Mouse (Mus musculus): ENCODE measurements around the gene Hoxa11. TPM values are rescaled to one million over a fixed set of nuclear protein-coding genes. Genes with fewer than 3 reads are reported as not detected.

Hoxa11 gene
- total and polyA plus RNA-seq, 2 experiments = not detected

- TF ChIP-seq CTCF (IDR thresholded peaks at IDR 0.05; ENCODE audit: low read depth, low read length) (no peak), POLR2A (IDR thresholded peaks at IDR 0.05; ENCODE audit: extremely low read depth, insufficient read depth, low read length) (no peak)
- Histone ChIP-seq H3K27ac (replicated peaks; ENCODE audit: insufficient read depth, low read depth, low read length) (no peak within 1 kb of the TSS), H3K9ac (ENCODE audit: low read depth, low read length) (no peak within 1 kb of the TSS), H3K36me3 (ENCODE audit: control insufficient read depth, insufficient read depth, low read length) (no peaks in the 10 kb centered on the region), H3K27me3 (ENCODE audit: control insufficient read depth, insufficient read depth, low read length) (peaks cover 56% of the 10 kb centered on the region), H3K4me3 (ENCODE audit: insufficient read depth, low read depth, low read length) (no peak within 1 kb of the TSS), H3K79me2 (ENCODE audit: control insufficient read depth, insufficient read depth, low read length) (no peaks in the 10 kb centered on the region), H3K4me1 (ENCODE audit: control insufficient read depth, insufficient read depth, low read length) (no peaks in the 10 kb centered on the region)
- 7% methylated on average over 25 of the region's 36 CpGs for WGBS
- DNase-seq (ENCODE audit: extremely low read depth, low read depth, low spot score) = no peak
These were observed 15.0 kb downstream of the Hoxa11 start, which contains the start of gene Hoxa9 for GRCm38 (mm10) chr6:52230516-52231165. Hoxa9 (minus strand) TSS chr6:52231089.

GRCm38 (mm10) chr6:52229558-52230416 is 15.8 kb downstream of the Hoxa11 start:
- no peak for DNase-seq (ENCODE audit: extremely low read depth, low read depth, low spot score)
- Histone ChIP-seq H3K9ac (ENCODE audit: low read depth, low read length) (no peak overlapping the region), H3K36me3 (ENCODE audit: control insufficient read depth, insufficient read depth, low read length) (no peaks in the 10 kb centered on the region), H3K27ac (replicated peaks; ENCODE audit: insufficient read depth, low read depth, low read length) (no peak overlapping the region), H3K79me2 (ENCODE audit: control insufficient read depth, insufficient read depth, low read length) (no peaks in the 10 kb centered on the region), H3K4me1 (ENCODE audit: control insufficient read depth, insufficient read depth, low read length) (no peaks in the 10 kb centered on the region), H3K27me3 (ENCODE audit: control insufficient read depth, insufficient read depth, low read length) (peaks cover 56% of the 10 kb centered on the region), H3K4me3 (ENCODE audit: insufficient read depth, low read depth, low read length) (no peak overlapping the region)
- WGBS = 6% methylated on average over 44 of the region's 44 CpGs
- no peak for TF ChIP-seq POLR2A (IDR thresholded peaks at IDR 0.05; ENCODE audit: extremely low read depth, insufficient read depth, low read length)
- no peak for TF ChIP-seq CTCF (IDR thresholded peaks at IDR 0.05; ENCODE audit: low read depth, low read length)

- Histone ChIP-seq H3K4me3 (ENCODE audit: insufficient read depth, low read depth, low read length) (no peak overlapping the region), H3K4me1 (ENCODE audit: control insufficient read depth, insufficient read depth, low read length) (no peaks in the 10 kb centered on the region), H3K27me3 (ENCODE audit: control insufficient read depth, insufficient read depth, low read length) (peaks cover 48% of the 10 kb centered on the region), H3K27ac (replicated peaks; ENCODE audit: insufficient read depth, low read depth, low read length) (no peak overlapping the region), H3K9ac (ENCODE audit: low read depth, low read length) (no peak overlapping the region), H3K36me3 (ENCODE audit: control insufficient read depth, insufficient read depth, low read length) (no peaks in the 10 kb centered on the region), H3K79me2 (ENCODE audit: control insufficient read depth, insufficient read depth, low read length) (no peaks in the 10 kb centered on the region)
- WGBS = 6% methylated on average over 38 of the region's 38 CpGs
- TF ChIP-seq POLR2A (IDR thresholded peaks at IDR 0.05; ENCODE audit: extremely low read depth, insufficient read depth, low read length) (no peak), CTCF (IDR thresholded peaks at IDR 0.05; ENCODE audit: low read depth, low read length) (no peak)
- DNase-seq (ENCODE audit: extremely low read depth, low read depth, low spot score) = no peak
These were observed 16.8 kb downstream of the Hoxa11 start for GRCm38 (mm10) chr6:52228475-52229465.

GRCm38 (mm10) chr6:52227470-52228222 is 18.0 kb downstream of the Hoxa11 start:
- Histone ChIP-seq H3K4me1 (ENCODE audit: control insufficient read depth, insufficient read depth, low read length) (no peaks in the 10 kb centered on the region), H3K36me3 (ENCODE audit: control insufficient read depth, insufficient read depth, low read length) (no peaks in the 10 kb centered on the region), H3K79me2 (ENCODE audit: control insufficient read depth, insufficient read depth, low read length) (no peaks in the 10 kb centered on the region), H3K4me3 (ENCODE audit: insufficient read depth, low read depth, low read length) (no peak overlapping the region), H3K27ac (replicated peaks; ENCODE audit: insufficient read depth, low read depth, low read length) (no peak overlapping the region), H3K27me3 (ENCODE audit: control insufficient read depth, insufficient read depth, low read length) (peaks cover 43% of the 10 kb centered on the region), H3K9ac (ENCODE audit: low read depth, low read length) (no peak overlapping the region)
- no peak for TF ChIP-seq POLR2A (IDR thresholded peaks at IDR 0.05; ENCODE audit: extremely low read depth, insufficient read depth, low read length)
- DNase-seq (ENCODE audit: extremely low read depth, low read depth, low spot score) = no peak
- WGBS = 10% methylated on average over 11 of the region's 11 CpGs

Measured in liver, adult 2 months (tissue).